Mouse (Mus musculus) liver, adult 2 months (tissue): ENCODE data around the gene Olfr281.

Source experiments
- CTCF ChIP-seq: fragments of 200-500 bp; IDR thresholded peaks from 2 replicates; pipeline ENCODE4 v1.5.1; 2011; ENCODE audit warnings: low read depth, low read length, control low read depth
- POLR2A ChIP-seq: fragments of 200-500 bp; IDR thresholded peaks from 2 replicates; pipeline ENCODE4 v1.6.1; 2011; ENCODE audit warnings: low read length, control low read depth; ENCODE audit not compliant: insufficient read depth; ENCODE audit errors: extremely low read depth

GRCm38 (mm10) chr15:98424753-98425152 is 27.6 kb upstream of the Olfr281 start:
- TF ChIP-seq CTCF = no peak
- TF ChIP-seq POLR2A = no peak
